Mouse (Mus musculus) megakaryocyte, adult 5-6 weeks (primary cell): ENCODE results near the gene Med27. TPM values are rescaled to one million over a fixed set of nuclear protein-coding genes. Genes with fewer than 3 reads are reported as not detected.

Source experiments
- ATAC-seq: 2 replicates; pipeline ENCODE4 v1.8.0; 2016; ENCODE audit warnings: mild to moderate bottlenecking, inconsistent platforms; ENCODE audit not compliant: poor library complexity, severe bottlenecking
- total RNA-seq, 2 experiments: library from RNA; stranded (forward) in 1 of 2; stranded (reverse) in 1 of 2; fragments of 153-499, 151-499 nt in 1 of 2; fragments of 221-1000, 200-1000 nt in 1 of 2; gene quantifications; 2 replicates each; pipeline versions ENCODE4 v1.2.3 to v1.2.4; 2015 to 2017

Med27 gene
- 34.2 and 38.0 TPM in 2 replicates for total RNA-seq (2015)
- 13.6 and 17.8 TPM in 2 replicates for total RNA-seq (2017)

- peak; percentile 100 for ATAC-seq
Measured at GRCm38 (mm10) chr2:29346629-29347271, at the start of gene Med27. Gene Med27 (plus strand): TSS chr2:29346819.

DNA sequence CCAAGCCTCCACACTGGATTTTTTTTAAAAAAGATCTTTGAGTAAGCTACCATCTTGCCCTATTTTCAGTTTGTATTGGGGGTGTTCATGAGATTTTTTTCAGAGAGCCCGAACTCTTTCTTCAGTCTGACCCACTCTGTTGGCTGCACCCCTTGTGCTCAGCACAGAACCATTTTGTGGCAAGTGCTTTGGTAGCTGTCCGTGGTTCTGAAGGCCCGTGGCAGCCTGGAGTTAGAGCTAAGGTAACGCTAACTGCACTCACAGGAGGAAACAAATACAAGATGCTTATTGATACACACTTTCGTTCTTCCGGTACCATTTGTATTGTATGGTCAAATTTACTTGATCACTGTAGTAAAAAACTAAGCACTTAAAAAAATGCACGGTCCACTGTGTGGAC is 36.7 kb upstream of the Med27 start:
- ATAC-seq, result no peak

GRCm38 (mm10) chr2:29312058-29312457 is 34.6 kb upstream of the Med27 start:
- no peak for ATAC-seq

GRCm38 (mm10) chr2:29317906-29318470 is 28.6 kb upstream of the Med27 start:
- ATAC-seq, result no peak

DNA sequence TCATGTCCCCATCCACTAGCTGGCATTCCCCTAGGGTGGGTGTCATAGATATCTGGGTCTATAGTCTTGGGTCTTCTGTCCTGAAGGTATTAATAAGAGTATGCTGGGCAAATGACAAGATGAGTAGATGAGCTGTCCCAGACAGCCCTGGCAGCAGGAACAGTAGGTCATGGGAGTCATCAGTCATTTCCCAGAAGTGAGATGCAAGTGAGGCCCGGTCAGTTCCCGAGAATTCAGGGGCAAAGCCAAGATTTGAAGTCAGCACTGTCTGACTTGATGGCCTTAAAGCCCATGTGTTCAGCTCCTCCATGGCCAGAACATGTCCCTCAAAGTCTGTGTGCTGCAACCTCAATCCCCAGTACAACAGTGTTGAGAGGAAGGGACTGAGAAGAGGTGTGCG is 28.0 kb upstream of the Med27 start:
- no peak for ATAC-seq

DNA sequence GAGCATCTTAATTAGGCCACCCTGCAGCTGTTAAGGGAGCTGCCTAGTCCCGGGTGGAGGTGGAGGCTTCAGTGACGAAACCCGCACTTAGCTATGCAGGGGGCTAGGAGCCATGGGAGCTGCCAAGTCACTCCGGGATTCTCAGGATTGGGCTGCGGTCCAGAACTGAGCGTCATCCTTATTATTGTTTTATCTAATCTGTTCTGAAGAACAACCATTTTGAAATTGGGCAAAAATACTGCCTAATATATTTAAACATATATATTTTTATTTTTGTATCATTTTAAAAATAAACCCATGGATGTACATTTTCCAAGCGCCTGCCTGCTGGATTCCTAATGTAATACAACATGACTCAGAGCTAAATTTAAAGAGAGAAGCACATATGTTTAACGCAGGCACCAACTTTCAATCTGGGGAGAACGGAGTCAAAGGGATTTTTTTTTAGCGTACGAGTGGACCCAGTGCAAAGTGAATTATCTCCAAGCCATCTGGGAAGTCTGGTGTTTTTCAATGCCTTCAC is 26.3 kb upstream of the Med27 start:
- no peak for ATAC-seq

DNA sequence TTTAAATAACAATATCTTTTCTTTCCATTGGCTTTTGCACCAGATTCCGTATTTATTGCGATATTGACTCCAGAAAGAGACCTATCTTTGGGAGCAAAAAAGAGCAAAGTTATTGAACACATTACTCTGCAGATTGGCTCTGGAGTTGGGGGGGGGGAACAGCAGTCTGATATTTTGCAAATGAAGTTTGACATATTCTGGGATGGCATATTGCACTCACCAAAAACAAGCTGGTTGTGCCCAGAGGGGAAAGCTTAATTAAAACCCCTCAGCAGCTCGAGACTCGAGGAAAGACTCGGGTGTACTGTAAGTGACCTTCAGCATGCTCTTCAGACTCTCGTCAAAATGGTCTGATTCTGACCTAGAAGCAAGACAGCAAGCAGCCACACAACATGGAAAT is 25.8 kb upstream of the Med27 start:
- no peak for ATAC-seq

DNA sequence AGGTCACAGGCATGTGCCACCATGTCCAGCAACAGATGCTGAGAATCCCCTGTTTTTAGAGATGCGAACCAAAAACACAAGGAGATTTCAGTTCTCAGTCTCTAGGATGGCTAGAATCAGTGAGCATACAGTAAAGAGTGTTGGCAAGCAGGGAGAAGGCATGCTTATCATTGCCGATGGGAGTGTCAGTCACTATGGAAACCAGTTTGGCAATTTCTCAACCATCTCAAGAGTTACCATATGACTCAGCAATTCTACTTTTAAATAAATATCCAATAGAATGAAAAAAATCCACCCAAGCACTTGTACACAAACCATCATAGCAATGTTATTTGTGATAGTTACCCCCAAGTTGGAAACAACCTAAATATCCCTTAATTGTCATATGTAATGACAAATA is 22.2 kb upstream of the Med27 start:
- no peak for ATAC-seq

- ATAC-seq, result no peak
Measured at GRCm38 (mm10) chr2:29330471-29330870, 16.1 kb upstream of the Med27 start.

DNA sequence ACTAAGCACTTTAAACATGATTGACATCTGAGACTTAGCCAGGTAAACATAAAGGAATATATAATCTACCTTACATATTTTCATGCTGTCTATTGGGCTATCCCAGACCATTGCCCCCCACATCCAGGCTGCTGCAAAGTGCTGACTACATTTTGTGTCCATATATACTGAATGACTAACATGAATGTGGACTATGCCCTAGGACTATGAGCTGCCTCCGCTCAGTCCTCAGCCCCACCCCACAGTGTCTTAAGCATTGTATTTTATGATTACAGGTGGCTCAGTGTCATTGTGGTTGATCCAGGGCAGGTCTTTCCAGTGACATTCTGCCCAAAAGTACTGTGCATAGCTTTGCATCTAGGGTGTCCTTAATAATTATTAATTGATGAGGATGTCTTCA is 8.2 kb upstream of the Med27 start:
- no peak for ATAC-seq

- no peak for ATAC-seq
Measured at GRCm38 (mm10) chr2:29358696-29359375, 12.2 kb downstream of the Med27 start.

- no peak for ATAC-seq
Measured at GRCm38 (mm10) chr2:29360956-29361355, 14.3 kb downstream of the Med27 start.

DNA sequence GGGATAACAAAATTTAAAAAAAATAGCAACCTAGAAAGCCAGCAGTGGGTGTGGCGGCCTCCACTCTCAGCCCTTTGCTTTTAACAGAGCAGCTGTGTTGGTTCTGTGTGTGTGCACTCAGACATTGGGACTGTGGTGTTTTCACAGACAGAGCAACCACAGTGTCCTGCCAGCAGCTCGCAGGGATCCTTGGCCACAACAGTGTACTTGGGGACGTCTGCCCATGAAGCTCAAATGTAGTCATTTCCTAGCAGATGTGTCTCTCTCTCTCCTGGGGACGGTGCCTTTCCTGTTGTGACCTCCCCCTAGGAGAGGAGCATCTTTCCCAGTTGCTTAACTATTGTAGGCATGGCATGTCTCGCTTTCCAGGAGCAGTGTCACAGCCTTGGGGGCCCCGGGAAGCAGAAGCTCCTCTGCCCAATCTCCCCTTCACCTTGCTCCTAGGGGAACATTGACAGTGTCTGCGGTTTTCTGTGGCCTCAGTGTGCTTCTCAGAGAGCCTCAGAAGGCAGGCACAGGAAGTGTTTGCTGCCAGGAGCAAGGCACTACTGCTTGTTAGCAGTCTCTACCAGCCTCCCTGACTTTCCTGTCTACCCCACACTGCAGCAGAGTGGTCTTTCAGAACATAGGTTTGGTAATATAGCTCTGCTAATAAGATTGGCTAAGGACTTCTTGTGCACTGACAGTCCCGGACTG is 18.5 kb downstream of the Med27 start:
- no peak for ATAC-seq

- ATAC-seq, result no peak
Measured at GRCm38 (mm10) chr2:29368730-29369129, 22.1 kb downstream of the Med27 start.

DNA sequence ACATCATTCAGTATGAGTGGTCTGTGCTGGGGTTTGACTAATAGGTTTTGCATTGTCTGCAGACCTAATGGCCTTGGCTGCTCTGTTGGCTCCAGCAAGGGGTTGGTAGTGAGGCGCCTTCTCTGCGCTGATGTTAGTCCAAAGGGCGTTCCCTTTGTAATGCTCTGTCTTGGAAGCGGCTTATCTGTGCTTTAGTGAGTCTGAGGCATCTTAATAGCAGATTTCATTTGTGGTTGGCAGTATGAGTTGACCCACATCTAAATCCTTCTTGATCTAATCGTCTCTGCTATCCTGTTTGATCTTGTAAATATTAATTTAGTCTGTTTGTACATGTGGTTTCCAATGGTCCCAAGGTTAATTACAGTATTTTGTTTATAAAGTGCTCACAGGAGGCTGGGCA is 25.6 kb downstream of the Med27 start:
- no peak for ATAC-seq

GRCm38 (mm10) chr2:29381683-29382082 is 35.1 kb downstream of the Med27 start:
- no peak for ATAC-seq

GRCm38 (mm10) chr2:29382583-29382982 is 36.0 kb downstream of the Med27 start:
- no peak for ATAC-seq

- peak; percentile 35 for ATAC-seq
Measured at GRCm38 (mm10) chr2:29383133-29383532, 36.5 kb downstream of the Med27 start.

- no peak for ATAC-seq
Measured at GRCm38 (mm10) chr2:29385405-29385804, 38.8 kb downstream of the Med27 start.

DNA sequence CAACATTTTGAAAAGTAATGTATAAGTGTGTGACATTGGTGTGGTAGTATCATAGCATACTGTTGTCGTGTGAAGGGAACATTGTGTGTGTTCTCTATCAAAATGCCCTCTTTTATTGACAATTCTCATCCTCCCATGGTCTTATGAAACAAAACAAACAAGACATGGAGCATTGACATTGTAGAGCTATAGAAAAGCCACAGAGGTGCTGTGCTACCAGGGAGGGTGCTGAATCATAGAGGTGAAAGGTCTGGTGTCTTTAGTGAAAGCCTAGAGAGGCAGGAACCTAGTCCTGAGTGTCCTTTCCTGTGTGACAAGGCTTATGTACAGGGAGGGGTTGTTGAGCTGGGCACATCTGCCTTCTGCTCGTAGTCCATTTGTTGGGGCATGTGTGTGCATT is 40.6 kb downstream of the Med27 start:
- no peak for ATAC-seq

DNA sequence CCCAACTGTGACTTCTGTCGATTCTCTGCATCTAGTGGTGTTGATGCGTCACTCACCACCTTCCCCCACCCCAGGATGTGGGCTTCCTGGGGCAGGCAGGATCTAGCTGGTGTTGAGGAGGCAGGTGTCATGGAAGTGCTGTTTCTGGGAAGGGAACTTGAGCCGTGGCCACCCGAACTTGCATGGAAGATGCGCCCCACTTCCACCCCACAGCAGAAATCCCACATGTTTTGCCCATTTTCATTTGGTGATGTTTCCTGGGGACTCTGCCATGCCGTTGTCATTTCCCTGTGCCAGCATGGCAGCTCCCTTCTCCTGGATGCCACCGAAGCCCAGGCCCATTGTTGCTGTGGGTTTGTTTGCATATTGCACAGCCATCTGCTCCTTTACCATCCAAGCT is 42.3 kb downstream of the Med27 start:
- no peak for ATAC-seq

DNA sequence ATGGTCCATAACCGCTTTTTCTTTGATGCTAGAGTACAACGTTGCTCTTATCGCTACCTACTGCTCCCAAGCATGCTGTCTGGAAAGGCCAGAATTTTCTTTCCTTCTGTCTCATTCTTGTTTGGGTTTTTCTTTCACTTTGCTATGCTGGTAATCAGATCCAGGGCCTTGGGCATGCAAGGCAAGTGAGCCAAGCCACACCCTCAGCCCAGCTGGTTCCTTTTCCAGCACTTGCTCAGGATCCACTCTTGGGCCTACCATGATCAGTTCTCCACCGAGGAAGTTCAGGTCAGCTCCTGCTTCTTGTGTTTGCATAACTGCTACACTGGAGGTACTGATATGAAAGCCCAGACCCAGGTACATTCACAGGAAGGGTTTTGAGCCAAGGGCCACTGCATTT is 44.5 kb downstream of the Med27 start:
- ATAC-seq, result no peak
